Mouse (Mus musculus): ENCODE measurements around the gene Notch2.

The Notch2 gene

GRCm38 (mm10) chr3:98013401-98014281 lies at the start of gene Notch2:
TSS of gene Notch2 (plus strand) at chr3:98013527.
- DNase-seq (ENCODE audit: low spot score in 2 of 2): peak; percentile 73 to 90

- peak in 1 of 2 experiments; percentile 11 for DNase-seq (ENCODE audit: low spot score in 2 of 2)
Measured at GRCm38 (mm10) chr3:97964878-97965353, 48.4 kb upstream of the Notch2 start.

- no peak for DNase-seq (ENCODE audit: low spot score in 2 of 2)
Measured at GRCm38 (mm10) chr3:97967627-97968026, 45.7 kb upstream of the Notch2 start.

GRCm38 (mm10) chr3:97968191-97968590 lies 45.1 kb upstream of the Notch2 start:
- no peak for DNase-seq (ENCODE audit: low spot score in 2 of 2)

GRCm38 (mm10) chr3:97969019-97969418 lies 44.3 kb upstream of the Notch2 start:
- no peak for DNase-seq (ENCODE audit: low spot score in 2 of 2)

- DNase-seq (ENCODE audit: low spot score in 2 of 2): no peak
Measured at GRCm38 (mm10) chr3:97971117-97971516, 42.2 kb upstream of the Notch2 start.

- no peak for DNase-seq (ENCODE audit: low spot score in 2 of 2)
Measured at GRCm38 (mm10) chr3:97972200-97972599, 41.1 kb upstream of the Notch2 start.

GRCm38 (mm10) chr3:97972707-97973106 lies 40.6 kb upstream of the Notch2 start:
- DNase-seq (ENCODE audit: low spot score in 2 of 2): no peak

- no peak for DNase-seq (ENCODE audit: low spot score in 2 of 2)
Measured at GRCm38 (mm10) chr3:97973306-97973705, 40.0 kb upstream of the Notch2 start.

- DNase-seq (ENCODE audit: low spot score in 2 of 2): no peak
Measured at GRCm38 (mm10) chr3:97974197-97974770, 39.0 kb upstream of the Notch2 start.

- DNase-seq (ENCODE audit: low spot score in 2 of 2): no peak
Measured at GRCm38 (mm10) chr3:97976706-97977105, 36.6 kb upstream of the Notch2 start.

- DNase-seq (ENCODE audit: low spot score in 2 of 2): no peak
Measured at GRCm38 (mm10) chr3:97978710-97979109, 34.6 kb upstream of the Notch2 start.

GRCm38 (mm10) chr3:97980683-97981327 lies 32.5 kb upstream of the Notch2 start:
- DNase-seq (ENCODE audit: low spot score in 2 of 2): no peak

- no peak for DNase-seq (ENCODE audit: low spot score in 2 of 2)
Measured at GRCm38 (mm10) chr3:97981376-97981906, 31.9 kb upstream of the Notch2 start.

GRCm38 (mm10) chr3:97984870-97985506 lies 28.3 kb upstream of the Notch2 start:
- DNase-seq (ENCODE audit: low spot score in 2 of 2): no peak

- no peak for DNase-seq (ENCODE audit: low spot score in 2 of 2)
Measured at GRCm38 (mm10) chr3:97985691-97986090, 27.6 kb upstream of the Notch2 start.

GRCm38 (mm10) chr3:97987153-97987552 lies 26.2 kb upstream of the Notch2 start:
- no peak for DNase-seq (ENCODE audit: low spot score in 2 of 2)

- no peak for DNase-seq (ENCODE audit: low spot score in 2 of 2)
Measured at GRCm38 (mm10) chr3:97988756-97989155, 24.6 kb upstream of the Notch2 start.

- DNase-seq (ENCODE audit: low spot score in 2 of 2): no peak
Measured at GRCm38 (mm10) chr3:97990576-97990975, 22.8 kb upstream of the Notch2 start.

- no peak for DNase-seq (ENCODE audit: low spot score in 2 of 2)
Measured at GRCm38 (mm10) chr3:97992289-97992688, 21.0 kb upstream of the Notch2 start.

- no peak for DNase-seq (ENCODE audit: low spot score in 2 of 2)
Measured at GRCm38 (mm10) chr3:97993196-97993595, 20.1 kb upstream of the Notch2 start.

Measured in left cerebral cortex, adult 9 months (tissue).